Mouse (Mus musculus) MEL (cell line): ENCODE results near the gene Efhd2. TPM values are rescaled to one million over a fixed set of nuclear protein-coding genes. Genes with fewer than 3 reads are reported as not detected.
A peak's percentile ranks its signal among the peaks of the same experiment; 100 is the strongest.

ENCODE experiments used
- DNase-seq: peaks from one replicate; pipeline ENCODE4 v3.0.0; 2011; ENCODE audit warnings: low read depth, low spot score
- H3K27ac ChIP-seq: 2 replicates; pipeline ENCODE4 v1.5.1; 2012; ENCODE audit warnings: low read depth, mild to moderate bottlenecking, control low read depth, low read length, moderate library complexity; ENCODE audit not compliant: control insufficient read depth
- H3K27me3 ChIP-seq, 2 experiments: fragments of 150-350 bp in 1 of 2; sonication (generic) in 1 of 2; 2 replicates each; pipeline ENCODE4 v1.6.1; 2012; ENCODE audit warnings: low read length in 2 of 2, mild to moderate bottlenecking in 2 of 2, improper control_type of control experiment in 1 of 2, moderate library complexity in 1 of 2; ENCODE audit not compliant: insufficient read depth in 2 of 2, control insufficient read depth in 1 of 2
- H3K36me3 ChIP-seq, 2 experiments: 2 replicates each; pipeline ENCODE4 v1.6.1; 2012 to 2014; ENCODE audit warnings: low read length in 2 of 2, improper control_type of control experiment in 1 of 2, inconsistent platforms in 1 of 2, mild to moderate bottlenecking in 1 of 2; ENCODE audit not compliant: insufficient read depth in 2 of 2, control insufficient read depth in 1 of 2
- H3K4me1 ChIP-seq, 2 experiments: fragments of 150-350 bp in 1 of 2; sonication (generic) in 1 of 2; 2 replicates each; pipeline ENCODE4 v1.6.1; 2012; ENCODE audit warnings: low read length in 2 of 2, improper control_type of control experiment in 1 of 2, mild to moderate bottlenecking in 1 of 2; ENCODE audit not compliant: insufficient read depth in 2 of 2, control insufficient read depth in 1 of 2
- H3K4me3 ChIP-seq, 2 experiments: fragments of 150-350 bp in 1 of 2; sonication (generic) in 1 of 2; 2 replicates each; pipeline ENCODE4 v1.5.1; 2012; ENCODE audit warnings: low read depth in 2 of 2, low read length in 2 of 2, mild to moderate bottlenecking in 2 of 2, moderate library complexity in 2 of 2, control low read depth in 1 of 2, improper control_type of control experiment in 1 of 2; ENCODE audit not compliant: control insufficient read depth in 1 of 2, insufficient read depth in 1 of 2
- H3K79me2 ChIP-seq: 2 replicates; pipeline ENCODE4 v1.6.1; 2012; ENCODE audit warnings: mild to moderate bottlenecking, low read length, moderate library complexity; ENCODE audit not compliant: control insufficient read depth, poor library complexity, insufficient read depth
- H3K9ac ChIP-seq: 2 replicates; pipeline ENCODE4 v1.6.1; 2012; ENCODE audit warnings: low read depth, mild to moderate bottlenecking, control low read depth, low read length, moderate library complexity; ENCODE audit not compliant: control insufficient read depth, poor library complexity, severe bottlenecking
- H3K9me3 ChIP-seq: fragments of 150-350 bp; sonication (generic); replicated peaks from 2 replicates; pipeline ENCODE4 v1.6.1; 2012; ENCODE audit warnings: mild to moderate bottlenecking, low read length, improper control_type of control experiment, moderate library complexity; ENCODE audit not compliant: insufficient read depth
- CHD1 ChIP-seq: IDR thresholded peaks from 2 replicates; pipeline ENCODE4 v1.6.1; 2012; ENCODE audit warnings: low read depth, mild to moderate bottlenecking, inconsistent platforms, low read length, improper control_type of control experiment
- CTCF ChIP-seq, 3 experiments: IDR thresholded peaks in 2 of 3; conservative IDR thresholded peaks in 1 of 3; 2 replicates each; pipeline ENCODE4 v1.5.1; 2011 to 2012; ENCODE audit warnings: low read length in 3 of 3, low read depth in 2 of 3, mild to moderate bottlenecking in 2 of 3, improper control_type of control experiment in 1 of 3, inconsistent platforms in 1 of 3, mixed read lengths in 1 of 3, moderate library complexity in 1 of 3; ENCODE audit not compliant: control insufficient read depth in 1 of 3, insufficient read depth in 1 of 3, poor library complexity in 1 of 3, severe bottlenecking in 1 of 3
- ELF1 ChIP-seq: IDR thresholded peaks from 2 replicates; pipeline ENCODE4 v1.6.1; 2014; ENCODE audit warnings: low read depth, mild to moderate bottlenecking, inconsistent platforms, low read length, improper control_type of control experiment, moderate library complexity
- EP300 ChIP-seq, 2 experiments: IDR thresholded peaks; 2 replicates each; pipeline ENCODE4 v1.6.1; 2011; ENCODE audit warnings: improper control_type of control experiment in 2 of 2, low read length in 2 of 2, low read depth in 1 of 2, mild to moderate bottlenecking in 1 of 2
- JUND ChIP-seq: IDR thresholded peaks from 2 replicates; pipeline ENCODE4 v1.6.1; 2011; ENCODE audit warnings: low read depth, mild to moderate bottlenecking, improper control_type of control experiment, low read length
- MAX ChIP-seq: IDR thresholded peaks from 2 replicates; pipeline ENCODE4 v1.6.1; 2011; ENCODE audit warnings: low read length, improper control_type of control experiment
- MEF2A ChIP-seq: IDR thresholded peaks from 2 replicates; pipeline ENCODE4 v1.6.1; 2014; ENCODE audit warnings: low read depth, mild to moderate bottlenecking, inconsistent platforms, low read length, improper control_type of control experiment; ENCODE audit not compliant: poor library complexity, insufficient replicate concordance, severe bottlenecking; ENCODE audit errors: extremely low read depth
- MXI1 ChIP-seq: IDR thresholded peaks from 2 replicates; pipeline ENCODE4 v1.6.1; 2011; ENCODE audit warnings: mild to moderate bottlenecking, low read depth, low read length, improper control_type of control experiment
- MYB ChIP-seq: IDR thresholded peaks from 2 replicates; pipeline ENCODE4 v1.6.1; 2011; ENCODE audit warnings: mild to moderate bottlenecking, low read depth, low read length, improper control_type of control experiment
- MYC ChIP-seq: IDR thresholded peaks from 2 replicates; pipeline ENCODE4 v1.6.1; 2011; ENCODE audit warnings: low read depth, mild to moderate bottlenecking, low read length, improper control_type of control experiment, moderate library complexity
- NELFE ChIP-seq: IDR thresholded peaks from 2 replicates; pipeline ENCODE4 v1.6.1; 2011; ENCODE audit warnings: low read depth, low read length, improper control_type of control experiment
- POLR2AphosphoS2 ChIP-seq: IDR thresholded peaks from 2 replicates; pipeline ENCODE4 v1.6.1; 2011; ENCODE audit warnings: low read length, improper control_type of control experiment
- RAD21 ChIP-seq: IDR thresholded peaks from 2 replicates; pipeline ENCODE4 v1.6.1; 2011; ENCODE audit warnings: mild to moderate bottlenecking, low read depth, low read length, improper control_type of control experiment
- SIN3A ChIP-seq: IDR thresholded peaks from 2 replicates; pipeline ENCODE4 v1.6.1; 2012; ENCODE audit warnings: low read length, improper control_type of control experiment, inconsistent platforms
- SMC3 ChIP-seq: IDR thresholded peaks from 2 replicates; pipeline ENCODE4 v1.6.1; 2011; ENCODE audit warnings: low read depth, low read length, improper control_type of control experiment
- TBP ChIP-seq: IDR thresholded peaks from 2 replicates; pipeline ENCODE4 v1.8.0; 2011; ENCODE audit warnings: low read depth, low read length, improper control_type of control experiment
- TCF12 ChIP-seq: IDR thresholded peaks from 2 replicates; pipeline ENCODE4 v1.6.1; 2014; ENCODE audit warnings: low read depth, mild to moderate bottlenecking, inconsistent platforms, low read length, improper control_type of control experiment, moderate library complexity
- UBTF ChIP-seq: IDR thresholded peaks from 2 replicates; pipeline ENCODE4 v1.6.1; 2012; ENCODE audit warnings: low read depth, mild to moderate bottlenecking, inconsistent platforms, low read length, improper control_type of control experiment, moderate library complexity, borderline replicate concordance; ENCODE audit not compliant: insufficient read depth
- ZC3H11A ChIP-seq: IDR thresholded peaks from 2 replicates; pipeline ENCODE4 v1.6.1; 2012; ENCODE audit warnings: low read depth, mild to moderate bottlenecking, inconsistent platforms, low read length, improper control_type of control experiment
- polyA plus RNA-seq, 2 experiments: library from polyadenylated mRNA; stranded (reverse) in 1 of 2; unstranded in 1 of 2; fragments of >175 nt in 1 of 2; fragments of >200 nt in 1 of 2; gene quantifications; 2 replicates each; pipeline versions ENCODE4 v1.2.1 to v1.2.4; 2012; ENCODE audit warnings: low replicate concordance in 2 of 2, low read depth in 1 of 2; ENCODE audit not compliant: insufficient read length in 2 of 2, insufficient read depth in 1 of 2, missing spikeins in 1 of 2
- total RNA-seq: library from RNA; depleted of rRNA; stranded (reverse); fragments of 300-350 nt; gene quantifications from 2 replicates; pipeline ENCODE4 v1.2.3, GENCODE M21; 2012

Gene Efhd2
- total and polyA plus RNA-seq, 3 experiments: 32.4 to 79.1 TPM; not detected in 1

DNA sequence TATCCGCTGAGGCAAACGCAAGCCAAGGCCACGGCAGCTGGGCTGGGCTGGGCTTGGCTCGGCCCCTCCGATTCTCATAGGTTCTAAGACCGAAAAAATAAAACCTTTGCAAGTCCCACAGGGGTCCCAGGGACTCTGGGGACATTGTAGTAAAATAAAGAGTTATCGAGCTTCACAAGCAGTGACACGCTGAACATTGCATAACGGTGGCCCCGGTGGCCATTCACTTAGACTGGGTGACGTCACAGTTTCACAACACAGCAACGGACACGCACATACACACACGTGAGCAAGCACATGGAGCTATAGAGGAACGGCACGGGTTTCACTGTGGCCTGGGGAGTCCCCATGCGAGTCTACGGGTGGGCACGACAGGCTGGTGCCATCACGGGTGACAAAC is 16.2 kb downstream of the Efhd2 start:
- DNase-seq: no peak
- Histone ChIP-seq H3K79me2 (no peaks in the 10 kb centered on the region), H3K27ac (no peak overlapping the region), H3K9ac (no peak overlapping the region), H3K9me3 (no peaks in the 10 kb centered on the region), H3K27me3 (no peaks in the 10 kb centered on the region), H3K4me1 (no peaks in the 10 kb centered on the region), H3K36me3 (no peaks in the 10 kb centered on the region), H3K4me3 (no peak overlapping the region)
- TF ChIP-seq MYC: no peak
- TF ChIP-seq TCF12: no peak
- no peak for TF ChIP-seq UBTF
- no peak for TF ChIP-seq TBP
- no peak for TF ChIP-seq EP300 (IDR thresholded peaks at IDR 0.05; ENCODE audit: low read depth in 1 of 2, low read length in 2 of 2)
- no peak for TF ChIP-seq POLR2AphosphoS2
- no peak for TF ChIP-seq MEF2A
- no peak for TF ChIP-seq ZC3H11A
- TF ChIP-seq MAX: no peak
- TF ChIP-seq MXI1: no peak
- no peak for TF ChIP-seq SMC3
- TF ChIP-seq MYB: no peak
- TF ChIP-seq SIN3A: no peak
- no peak for TF ChIP-seq NELFE
- no peak for TF ChIP-seq CHD1
- TF ChIP-seq JUND: no peak

DNA sequence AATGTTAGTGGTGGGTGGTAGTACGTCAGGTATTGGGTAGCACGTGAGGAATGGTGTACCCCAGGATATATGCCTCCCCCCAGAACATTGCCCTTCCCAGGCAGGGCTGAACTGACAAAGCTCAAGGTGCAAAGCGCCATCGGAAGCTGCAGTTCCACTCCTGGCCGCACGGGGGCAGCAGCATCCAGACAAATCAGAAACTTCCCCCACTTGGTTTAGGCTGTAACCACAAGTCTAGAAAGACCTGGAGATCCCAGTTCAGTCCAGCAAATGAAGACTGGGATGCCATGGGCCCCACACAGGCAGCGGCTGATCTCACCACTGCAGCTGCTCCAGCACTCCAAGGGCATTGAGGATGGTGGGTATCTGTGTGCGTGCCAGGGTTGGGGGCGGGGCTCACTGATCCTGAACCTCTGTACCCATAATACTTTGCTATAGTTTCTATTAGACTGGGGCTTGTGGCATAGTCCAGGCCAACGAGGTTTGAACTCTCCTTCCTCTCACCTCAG is 17.2 kb downstream of the Efhd2 start:
- H3K4me1 ChIP-seq: no peaks in the 10 kb centered on the region
- TF ChIP-seq NELFE: no peak
- TF ChIP-seq CHD1: no peak
- TF ChIP-seq ZC3H11A: peak; percentile 42
- TF ChIP-seq RAD21: peak; percentile 82
- TF ChIP-seq MYB: no peak
- TF ChIP-seq ELF1: no peak
- peak; percentile 89 to 96 (median 91) for TF ChIP-seq CTCF (IDR thresholded peaks at IDR 0.05 in 2 of 3, conservative IDR thresholded peaks at IDR 0.05 in 1 of 3; ENCODE audit: control insufficient read depth in 1 of 3, insufficient read depth in 1 of 3, low read depth in 2 of 3, low read length in 3 of 3, poor library complexity in 1 of 3, severe bottlenecking in 1 of 3)
- TF ChIP-seq SMC3: peak; percentile 72
- TF ChIP-seq, all 39 proteins: peak for 4
- Histone ChIP-seq H3K9me3 (no peaks in the 10 kb centered on the region), H3K79me2 (no peaks in the 10 kb centered on the region), H3K36me3 (no peaks in the 10 kb centered on the region), H3K4me3 (no peak overlapping the region), H3K27ac (no peak overlapping the region), H3K27me3 (no peaks in the 10 kb centered on the region), H3K9ac (no peak overlapping the region)
- peak; percentile 79 for DNase-seq
